Mouse (Mus musculus) embryo, embryonic 11.5 days (tissue): Measurements from ENCODE around the gene Akt1.
A peak's percentile ranks its signal among the peaks of the same experiment; 100 is the strongest.

ENCODE experiments used
- DNase-seq: peaks from one replicate; pipeline ENCODE4 v3.0.0-alpha.2; 2012; ENCODE audit warnings: low read depth, low spot score

Akt1 gene

DNA sequence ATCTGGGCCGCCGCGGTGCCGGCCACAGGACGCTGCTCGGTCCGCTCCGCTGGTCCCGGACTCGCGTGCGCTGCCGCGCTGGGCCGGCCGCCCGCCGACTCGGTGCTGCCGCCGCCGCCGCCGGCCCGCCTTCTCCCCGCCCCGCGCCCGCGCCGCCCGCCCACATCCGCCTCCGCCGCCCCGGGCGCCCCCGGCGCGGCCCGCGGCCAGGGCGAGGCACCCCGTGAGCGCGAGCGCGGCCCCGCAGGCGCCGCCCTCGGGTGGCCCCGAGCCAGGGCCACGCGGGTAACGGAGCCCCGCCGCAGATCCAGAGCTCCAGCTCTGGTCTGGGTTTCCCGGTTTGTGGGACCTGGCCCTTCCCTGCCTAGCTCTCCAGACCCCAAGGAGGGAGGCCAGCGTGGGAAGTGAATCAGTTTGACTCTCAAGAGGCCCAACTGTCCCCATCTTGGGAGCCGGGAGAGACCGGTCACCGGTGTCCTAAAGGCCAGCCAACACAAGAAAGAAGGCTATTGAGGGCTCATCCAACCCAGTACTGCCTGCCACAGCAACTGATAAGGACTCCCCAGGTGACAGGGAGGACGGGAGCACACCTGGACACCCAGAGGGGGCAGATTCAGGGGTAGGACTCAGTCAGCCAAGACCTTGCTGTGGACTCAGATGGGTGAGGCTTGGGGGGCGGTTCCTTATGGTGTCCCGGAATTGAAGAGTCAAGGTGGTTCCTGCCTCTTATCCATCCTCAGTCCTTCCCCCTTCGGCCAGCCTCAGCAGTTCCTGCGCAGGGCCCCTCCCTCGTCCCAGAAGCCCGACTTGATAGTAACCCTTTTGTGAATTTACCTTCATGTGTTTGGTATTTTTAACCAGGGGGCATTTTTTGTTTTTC, at the start of gene Akt1:
TSS of gene Akt1 (minus strand) at position 753 of the 880 bp plus-strand sequence.
- DNase-seq, result no peak

DNA sequence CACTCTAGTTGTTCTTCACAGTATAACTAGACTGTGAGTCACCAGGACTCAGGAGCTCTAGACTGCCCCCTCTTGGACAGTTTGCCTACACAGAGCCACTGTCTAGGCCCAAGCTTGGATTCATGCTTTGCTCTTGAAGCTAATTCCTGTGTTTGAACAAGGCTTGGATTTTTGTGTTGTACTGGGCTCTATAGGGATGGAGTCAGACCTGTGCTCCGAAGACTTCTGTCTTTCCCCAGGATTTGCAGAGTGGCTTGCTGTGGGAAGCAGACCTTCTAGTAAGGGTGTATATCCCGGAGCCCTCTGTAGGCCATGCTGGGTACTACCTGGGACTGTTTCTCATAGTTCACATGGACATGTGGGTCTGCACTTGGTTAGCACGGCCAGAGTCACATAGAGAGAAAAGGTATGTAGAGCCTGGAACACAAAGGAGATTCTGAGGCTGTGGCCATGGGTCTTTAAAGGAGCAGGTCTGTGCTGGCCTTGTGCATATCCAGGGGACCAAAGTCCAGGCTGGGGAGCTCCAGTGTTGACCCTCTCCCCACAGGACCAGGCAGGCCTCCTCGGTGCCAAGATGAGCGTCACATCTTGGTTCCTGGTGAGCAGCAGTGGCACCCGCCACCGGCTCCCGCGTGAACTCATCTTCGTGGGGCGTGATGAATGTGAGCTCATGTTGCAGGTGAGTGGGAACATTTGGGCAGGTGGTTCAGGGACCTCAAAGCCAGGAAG, 49.6 kb upstream of the Akt1 start:
- peak; percentile 56 for DNase-seq

DNA sequence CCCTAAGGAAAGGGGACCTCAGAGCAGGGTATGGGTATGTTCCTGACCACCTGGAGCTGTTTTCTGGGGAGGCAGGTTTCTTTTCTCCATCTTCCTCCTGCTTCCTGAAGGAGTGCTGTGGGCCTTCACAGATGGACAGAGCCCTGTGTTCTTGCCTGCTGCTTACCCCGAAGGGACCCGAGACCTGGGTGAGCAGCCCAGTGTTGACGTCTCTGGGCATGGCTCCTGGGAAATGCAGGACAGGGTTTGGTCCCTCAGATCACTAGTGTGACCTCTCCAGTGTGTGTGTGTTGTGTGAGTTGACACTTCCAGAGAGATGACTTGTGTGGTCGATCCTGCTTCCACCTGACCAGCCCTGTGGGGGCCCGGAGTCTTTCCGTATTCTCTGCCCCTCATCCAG, 48.8 kb upstream of the Akt1 start:
- DNase-seq, result no peak

DNA sequence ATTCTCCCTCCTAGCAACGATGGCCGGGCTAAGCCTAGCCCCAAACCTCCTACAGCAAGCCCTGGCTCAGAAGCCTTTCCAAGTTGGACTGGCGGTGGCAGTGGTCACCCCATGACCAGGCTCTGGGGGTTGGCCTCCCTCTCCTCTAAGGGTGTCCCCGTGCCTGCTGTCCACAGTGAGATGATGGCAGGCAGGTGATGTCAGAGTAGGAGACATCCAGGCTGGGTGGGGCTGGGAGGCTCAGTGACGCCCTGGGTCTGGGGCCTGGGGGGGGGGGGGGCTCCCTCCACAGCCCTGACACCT, 48.3 kb upstream of the Akt1 start:
- DNase-seq, result no peak

DNA sequence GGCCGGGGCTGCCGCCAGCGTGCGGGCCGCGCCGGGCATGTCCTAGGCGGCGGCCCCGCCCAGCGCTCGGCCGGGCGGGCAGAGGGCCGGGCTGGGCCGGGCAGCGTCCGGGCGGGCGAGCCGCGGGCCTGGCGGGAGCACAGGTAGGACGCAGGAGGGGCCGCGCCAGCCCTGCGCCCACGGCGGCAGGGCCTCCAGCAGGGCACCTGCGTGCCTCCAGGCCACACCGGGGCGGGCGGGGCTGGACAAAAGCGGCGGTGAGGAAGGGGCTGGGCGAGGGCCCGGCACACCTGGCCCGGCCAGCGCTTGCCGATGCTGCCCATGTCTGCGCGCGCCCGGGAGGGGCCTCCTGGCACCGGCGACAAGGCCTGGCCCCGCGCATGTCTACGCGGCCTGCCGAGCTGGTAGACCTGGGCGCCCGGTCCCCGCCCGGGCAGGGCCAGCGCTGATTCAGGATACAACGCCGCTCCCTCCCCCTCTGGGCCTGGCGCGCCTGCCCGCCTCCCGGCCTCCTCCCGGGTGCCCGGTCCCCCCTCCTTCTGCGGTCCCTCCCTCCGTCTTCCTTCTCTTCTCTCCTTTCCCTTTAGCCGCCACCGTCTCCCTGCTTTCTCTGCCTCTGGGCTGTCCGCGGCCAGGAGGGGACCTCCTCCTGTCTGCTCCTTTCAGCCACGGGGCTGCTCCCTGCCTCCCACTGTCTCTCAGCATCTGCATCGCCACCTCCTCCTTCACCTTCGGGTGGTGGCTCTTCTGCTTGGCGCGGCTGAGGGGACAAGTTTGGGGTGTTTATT, 47.8 kb upstream of the Akt1 start:
- no peak for DNase-seq

DNA sequence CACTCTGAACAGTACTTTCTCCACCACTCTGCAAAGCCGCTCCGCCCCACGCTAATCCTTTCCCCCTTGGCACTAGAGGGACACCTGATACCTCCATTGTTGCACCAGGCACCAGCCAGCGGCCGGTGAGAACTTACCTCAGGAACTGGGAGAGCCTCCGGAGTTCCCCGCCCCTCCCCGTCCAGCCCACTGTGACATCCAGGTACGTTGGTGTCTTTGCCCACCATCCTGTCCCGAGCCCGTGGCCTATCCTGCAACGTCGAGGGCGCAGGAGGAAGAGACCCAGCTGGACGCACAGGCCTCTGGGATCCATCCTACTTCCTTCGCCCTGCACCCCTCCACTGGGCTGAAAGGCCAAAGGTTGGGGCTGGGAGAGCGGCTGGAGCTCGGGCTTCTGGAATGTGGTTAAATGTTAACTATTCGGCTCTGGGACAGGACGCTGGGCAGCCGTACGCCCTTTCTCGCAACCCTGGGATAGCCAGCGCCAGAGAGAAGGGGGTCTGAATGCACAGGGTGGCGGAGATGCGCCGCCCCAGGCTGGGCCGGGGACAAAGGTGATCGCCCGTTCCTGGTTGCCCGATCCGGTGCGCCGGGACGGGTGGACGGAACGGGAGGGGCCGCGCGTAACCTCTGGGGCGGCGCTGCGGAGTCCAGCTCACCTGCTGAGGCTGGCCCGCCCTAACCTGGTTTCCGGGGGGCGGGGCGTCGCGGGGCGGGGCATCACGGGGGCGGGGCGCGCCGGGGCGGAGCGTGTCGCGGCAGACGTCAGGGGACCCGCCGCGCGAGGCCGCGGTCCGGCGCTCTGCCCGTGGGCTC, 46.9 kb upstream of the Akt1 start:
- DNase-seq, result no peak

DNA sequence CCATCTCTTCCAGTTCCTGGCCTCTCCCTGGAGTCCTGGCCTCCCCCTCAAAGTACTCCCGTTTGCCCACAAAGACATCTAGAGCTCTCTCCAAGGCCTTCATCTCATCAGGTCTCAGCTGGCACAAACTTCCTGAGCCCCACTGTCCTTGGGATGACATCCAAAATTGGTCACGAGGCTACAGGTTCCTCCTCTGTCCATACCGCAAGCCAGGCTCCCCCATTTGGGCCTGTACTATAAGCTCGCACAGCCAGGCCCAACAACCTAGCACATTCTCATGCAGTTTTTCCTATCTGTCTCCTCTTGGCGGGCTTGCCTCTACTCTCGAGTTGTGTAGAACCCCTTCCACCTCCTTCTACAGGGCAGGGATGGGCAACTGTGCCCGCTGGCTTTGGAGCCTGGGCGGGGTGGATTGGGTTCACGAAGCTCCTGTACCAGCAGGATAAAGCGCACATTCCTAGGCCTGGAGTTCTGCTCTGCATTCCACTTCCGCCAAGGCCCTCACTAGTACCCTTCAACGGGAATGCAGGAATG, 46.3 kb upstream of the Akt1 start:
- DNase-seq, result no peak

DNA sequence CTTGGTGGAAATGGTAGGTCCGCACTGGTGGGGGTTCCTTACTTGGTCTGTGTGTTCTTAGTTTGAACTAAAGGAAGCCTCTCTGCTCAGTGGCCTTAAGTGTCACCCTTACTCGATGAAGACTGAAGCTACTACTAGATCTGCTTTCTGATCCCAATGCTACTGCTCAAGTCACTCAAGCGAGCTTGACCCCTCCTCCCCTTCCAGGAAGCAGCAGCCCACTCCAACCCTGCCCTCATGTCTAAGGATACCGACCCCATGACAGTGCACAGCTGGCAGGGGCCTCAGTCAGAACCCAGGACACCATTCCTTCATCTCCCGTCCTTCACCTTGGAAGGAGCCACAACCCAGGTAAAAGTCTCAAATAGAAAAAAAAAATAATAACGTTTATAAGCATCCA, 45.5 kb upstream of the Akt1 start, which contains the start of gene Cep170b:
TSS of gene Cep170b (plus strand) at position 240 of the 400 bp plus-strand sequence.
- no peak for DNase-seq

DNA sequence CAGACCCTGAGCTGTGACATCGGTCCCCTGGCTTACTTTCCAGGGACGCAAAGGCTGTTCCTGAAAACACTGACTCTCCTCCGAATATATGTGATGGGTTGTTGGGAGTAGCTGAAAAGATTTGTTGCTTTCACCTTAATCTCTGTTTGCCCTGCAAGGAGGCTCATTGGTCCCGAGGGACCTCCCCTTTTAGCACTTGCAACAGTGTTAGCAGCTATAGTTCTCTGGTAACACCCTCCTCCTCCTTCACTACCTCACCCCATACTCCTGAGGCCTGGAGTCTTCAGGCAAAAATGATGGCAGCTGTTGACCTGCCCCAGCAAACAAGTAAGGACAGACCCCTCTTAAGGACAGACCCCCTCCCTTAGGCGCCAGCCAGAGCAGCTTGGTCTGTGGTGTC, 44.3 kb upstream of the Akt1 start:
- no peak for DNase-seq

DNA sequence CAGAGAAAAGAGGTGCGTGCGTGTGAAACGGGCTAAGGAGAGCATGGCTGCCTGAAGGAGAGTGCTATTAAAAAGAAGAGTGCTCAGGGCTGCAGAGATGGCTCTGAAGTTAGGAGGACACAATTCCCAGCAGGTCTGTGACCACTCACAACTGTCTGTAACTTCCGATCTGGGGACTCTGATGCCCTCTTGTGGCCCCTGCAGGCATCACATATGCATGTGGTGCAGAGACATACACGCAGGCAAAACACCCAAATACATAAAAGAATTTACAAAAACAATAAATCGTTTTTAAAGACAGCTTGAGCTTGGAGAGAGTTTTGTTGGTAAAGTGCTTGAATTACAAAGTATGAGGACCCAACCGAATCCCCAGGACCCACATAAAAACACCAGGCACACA, 42.5 kb upstream of the Akt1 start:
- no peak for DNase-seq

DNA sequence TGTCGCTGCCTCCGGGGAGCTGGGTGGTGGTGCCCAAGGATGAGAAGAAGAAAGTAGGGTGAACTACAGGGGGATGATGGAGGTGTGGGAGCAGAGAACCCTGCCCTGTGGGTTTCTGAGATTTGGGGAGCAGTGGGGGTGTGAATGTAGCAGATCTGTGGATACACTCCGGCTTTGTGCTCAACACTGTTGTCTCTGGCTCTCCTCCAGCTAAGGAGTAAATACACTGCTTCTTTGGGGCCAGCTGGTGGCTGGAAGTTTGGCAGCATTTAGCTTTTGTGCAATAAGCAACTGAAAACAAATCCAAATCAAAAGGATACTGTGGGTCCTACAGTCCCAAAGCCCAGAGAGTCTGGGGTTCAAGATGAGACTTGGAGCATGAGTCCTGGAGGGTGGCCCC, 39.3 kb upstream of the Akt1 start:
- DNase-seq, result no peak

DNA sequence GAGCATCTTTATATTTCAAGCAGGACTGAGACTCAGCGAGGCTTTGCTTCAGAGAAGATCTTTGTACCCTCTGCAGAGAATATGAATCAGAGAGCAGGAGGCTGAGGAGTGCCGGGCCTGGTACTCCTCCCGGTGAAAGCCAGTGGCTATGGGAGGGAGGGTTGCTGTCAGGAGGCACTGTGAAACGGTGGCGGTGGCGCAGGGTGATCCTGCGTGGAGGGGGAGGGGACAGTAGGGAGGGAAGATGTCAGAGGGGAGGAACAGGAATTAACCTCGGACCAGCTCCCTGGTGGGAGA, 32.8 kb upstream of the Akt1 start:
- no peak for DNase-seq

DNA sequence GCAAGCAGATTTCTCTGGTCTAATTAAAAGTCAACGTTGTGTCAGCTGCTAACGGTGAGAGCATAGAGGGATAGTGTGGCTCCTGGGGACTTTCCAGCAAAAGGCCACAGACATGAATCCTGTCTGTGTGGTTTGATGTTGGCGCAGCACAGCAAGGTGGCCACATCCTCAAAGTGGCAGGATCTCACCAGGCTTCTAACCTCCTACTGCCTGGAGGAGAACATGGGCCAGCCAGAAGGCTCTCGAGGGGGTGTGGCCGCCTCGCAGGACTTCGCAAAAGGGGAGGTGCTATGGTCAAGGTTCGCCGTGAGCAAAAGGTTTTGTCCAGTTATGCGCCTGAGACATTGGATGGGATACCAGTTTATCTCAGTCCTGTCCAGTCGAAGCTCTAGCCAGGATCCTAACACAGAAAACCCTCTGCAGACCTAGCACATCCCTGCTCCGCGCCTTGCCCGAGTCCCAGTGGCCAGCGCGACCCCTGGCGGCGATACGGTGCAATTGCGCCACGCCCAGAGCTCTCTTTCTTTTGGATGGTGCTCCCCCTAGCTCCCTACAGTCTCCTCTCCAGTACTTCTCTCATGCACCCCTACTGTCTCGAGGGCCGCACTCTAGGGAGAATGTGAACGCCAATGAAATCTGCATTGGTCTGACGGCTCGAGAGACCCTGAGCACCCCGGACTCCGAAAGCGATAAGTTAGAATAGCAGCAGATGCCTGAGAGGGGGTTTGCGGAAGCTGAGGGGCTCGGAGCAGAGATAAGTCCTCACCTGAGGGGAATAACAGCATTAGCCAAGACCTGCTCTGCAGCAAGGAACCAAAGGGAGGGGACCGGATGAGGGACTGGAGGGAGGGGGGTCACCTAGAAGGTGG, 32.3 kb upstream of the Akt1 start:
- peak; percentile 71 for DNase-seq

DNA sequence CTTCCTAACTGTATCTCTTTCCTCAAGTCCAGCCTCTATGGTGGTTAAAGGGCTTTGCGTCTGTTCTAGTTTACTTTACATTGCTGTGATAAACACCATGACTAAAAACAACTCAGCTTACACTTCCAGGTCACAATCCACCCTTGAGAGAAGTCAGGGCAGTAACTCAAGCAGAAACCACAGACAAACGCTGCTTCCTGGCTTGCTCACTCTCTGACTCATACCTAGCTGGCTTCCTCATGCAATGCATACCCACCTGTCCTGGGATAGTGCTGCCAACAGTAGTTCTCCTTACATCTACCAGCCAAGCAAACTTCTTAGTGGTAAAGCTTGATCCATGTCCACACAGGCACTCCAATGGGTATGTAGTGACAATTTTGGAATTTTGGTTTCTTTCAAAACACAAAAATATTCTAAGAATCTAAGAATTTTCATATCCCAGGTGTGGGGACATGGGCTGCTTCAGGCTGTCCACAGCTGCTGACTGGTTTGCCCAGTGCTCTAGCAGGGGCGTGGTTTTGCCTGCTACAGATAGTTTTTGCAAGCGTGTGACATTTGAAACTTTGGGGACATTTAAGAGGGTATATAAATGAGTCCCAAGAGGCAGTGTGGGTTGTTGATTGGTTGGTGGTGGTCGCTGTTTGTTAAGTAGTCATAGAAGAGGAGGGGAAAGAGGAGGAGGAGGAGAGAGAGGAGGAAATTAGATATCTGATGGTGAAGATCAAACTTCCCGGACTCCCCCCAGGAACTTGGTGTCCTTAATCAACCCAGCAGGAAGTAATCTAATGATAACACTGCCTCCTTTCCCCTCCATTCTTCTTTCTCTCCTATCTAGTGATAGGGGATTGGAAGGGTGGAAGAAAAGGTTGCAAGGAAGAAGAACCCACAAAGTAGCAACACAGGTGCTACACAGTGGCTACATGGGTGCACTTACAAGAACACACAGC, 28.0 kb upstream of the Akt1 start:
- DNase-seq, result no peak

DNA sequence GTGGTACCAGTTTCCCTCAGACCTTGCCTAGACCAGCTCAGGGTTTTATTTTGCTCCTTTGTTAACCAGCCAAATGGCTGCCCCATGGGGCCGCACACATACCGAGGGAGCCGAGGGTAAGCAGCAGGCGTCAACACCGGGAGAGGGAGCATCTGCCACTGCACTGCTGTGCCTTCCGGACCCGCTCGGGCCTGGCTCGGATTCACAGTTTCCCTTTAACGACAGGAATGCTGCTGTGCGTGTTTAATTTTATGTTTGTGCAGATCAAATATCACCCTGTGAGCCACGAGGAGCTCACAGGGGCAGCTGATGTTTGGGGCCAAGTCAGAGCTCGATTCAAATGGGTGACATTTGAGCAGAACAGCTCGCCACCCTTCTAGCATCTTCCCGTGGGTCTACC, 25.8 kb upstream of the Akt1 start:
- no peak for DNase-seq

DNA sequence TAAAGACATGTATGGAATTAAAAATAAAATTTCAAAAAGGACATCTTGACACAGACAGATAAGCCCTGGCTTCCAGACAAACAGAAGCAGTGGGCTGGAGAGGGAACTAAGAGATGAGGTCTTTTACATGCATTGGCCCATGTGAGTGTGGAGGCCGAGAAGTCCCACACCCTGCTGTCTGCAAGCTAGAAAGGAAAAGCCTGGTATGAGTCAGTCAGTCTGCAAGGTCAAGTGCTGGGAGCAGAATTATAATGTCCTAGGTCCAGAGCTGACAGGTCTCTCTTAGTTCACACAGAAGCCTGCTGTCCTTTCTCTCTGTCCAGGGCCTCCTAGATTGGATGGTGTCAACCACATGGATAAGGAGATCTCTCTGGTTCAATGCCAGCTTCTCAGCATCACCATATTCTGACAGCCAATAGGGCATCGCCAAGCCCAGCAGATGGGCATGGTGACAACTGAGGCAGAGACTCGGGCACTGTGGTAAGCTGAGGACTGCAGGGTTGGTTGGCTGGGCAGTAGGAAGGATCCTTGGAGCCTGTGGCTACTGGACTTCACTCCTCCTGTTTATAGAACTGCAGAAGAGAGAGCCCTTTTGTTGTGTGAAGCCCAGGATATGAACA, 22.2 kb upstream of the Akt1 start:
- DNase-seq, result no peak

DNA sequence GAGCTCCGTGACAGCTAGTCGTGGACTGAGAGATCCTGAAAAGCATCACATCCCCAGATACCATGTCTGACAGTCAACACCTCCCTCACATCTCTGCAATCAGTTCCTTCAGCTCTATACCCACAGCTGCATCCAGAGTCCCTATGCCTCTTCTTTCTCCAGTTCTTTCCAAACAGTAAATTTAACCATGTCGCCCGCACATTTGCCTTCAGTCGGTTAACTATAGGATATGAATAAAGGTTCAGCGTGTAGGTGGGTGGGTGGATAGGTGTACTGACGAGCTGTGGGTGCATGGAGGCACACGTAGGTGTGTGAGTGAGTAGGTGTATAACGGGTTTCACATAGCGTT, 19.4 kb upstream of the Akt1 start:
- DNase-seq, result no peak

DNA sequence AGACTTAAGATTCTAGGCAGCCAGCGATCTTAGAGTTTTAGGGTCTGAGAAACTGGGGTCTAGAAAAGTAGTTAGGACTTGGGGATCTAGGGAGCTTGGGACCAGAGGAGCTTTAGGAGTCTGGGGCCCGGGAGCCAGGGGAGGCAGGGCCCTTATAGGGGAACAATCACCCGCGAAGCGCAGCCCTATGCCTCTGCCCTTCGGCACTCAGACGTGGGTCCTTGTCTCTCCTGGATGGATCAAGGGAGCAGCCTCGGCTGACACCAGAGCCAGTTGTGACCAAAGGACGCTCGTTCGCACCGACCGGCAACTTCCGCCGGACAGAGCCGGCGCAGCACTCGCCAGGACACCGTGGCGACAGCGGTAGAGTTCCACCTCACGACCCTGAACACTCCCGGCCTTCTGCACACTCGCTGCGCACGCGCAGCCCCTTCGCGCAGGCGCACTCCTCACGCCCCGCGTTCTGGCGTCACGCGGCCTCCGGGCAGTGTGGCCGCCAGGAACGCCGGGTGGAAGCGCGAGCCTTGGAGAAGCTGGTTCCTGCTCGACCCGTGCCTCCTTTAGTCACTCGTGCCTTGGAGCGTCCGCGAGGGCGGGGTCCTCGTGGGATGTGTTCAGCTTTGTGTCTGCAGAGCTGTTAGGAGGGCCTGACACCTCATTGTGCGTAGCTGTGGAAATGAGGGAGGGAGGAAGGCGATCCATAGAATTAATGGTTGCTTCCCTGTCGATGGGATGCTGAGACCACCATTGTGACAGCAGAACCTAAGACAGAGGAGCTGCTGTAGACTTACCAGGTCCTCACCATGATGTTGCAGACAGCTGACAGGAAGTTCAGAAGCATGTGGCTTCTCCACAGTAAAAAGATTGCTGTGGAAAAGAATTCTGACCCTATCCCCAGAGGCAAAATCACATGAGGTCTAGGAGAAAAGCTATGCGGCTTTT, 18.8 kb upstream of the Akt1 start:
- peak; percentile 94 for DNase-seq
